In the genomic region with DNA sequence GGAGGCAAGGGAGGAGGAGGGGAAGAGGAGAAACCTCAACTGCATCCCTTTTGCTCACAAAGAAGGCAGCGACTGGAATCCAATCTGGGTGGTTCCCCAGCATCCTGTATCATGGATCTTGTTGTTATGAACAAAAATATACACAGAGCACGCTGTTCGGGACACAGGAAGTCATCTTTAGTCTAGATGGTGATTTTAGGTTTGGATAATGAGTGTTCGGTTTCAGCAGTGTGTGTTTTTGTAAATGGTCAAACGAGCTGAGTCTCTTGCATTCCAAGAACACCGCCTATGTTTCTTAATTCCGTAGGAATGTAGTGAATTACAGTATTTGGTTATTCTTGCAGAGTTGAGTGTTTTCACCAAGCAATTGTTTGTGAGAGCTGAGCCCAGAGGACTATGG, we compare ENCODE assay signal across 23 mouse cellular contexts. TPM values are rescaled to one million over a fixed set of nuclear protein-coding genes. Genes with fewer than 3 reads are reported as not detected.
DNase-seq lines count a peak whose midpoint lies in the region; ATAC-seq and TF ChIP-seq lines count a peak whose summit lies in the region.
"Had no signal": no experiment of that assay in that cellular context is flagged by ENCODE, and none has a peak within 500 bp of the region (broad histone marks: within the 10 kb centered on the region; RNA-seq: fewer than 3 reads in every experiment).

No protein-coding gene starts in this region.

- CTCF ChIA-PET in Patski (lab: Charles Lee), result interaction anchor here (2.5 kb wide), 1 partner anchor 17 kb away, joined by 8 read pairs; no protein-coding TSS in a partner anchor

- no peak overlapping the region for H3K9ac ChIP-seq in embryonic facial prominence, embryonic 15.5 days
- no peak overlapping the region for H3K9ac ChIP-seq in limb, embryonic 12.5 days (replicated peaks)
- H3K9ac ChIP-seq: forebrain, embryonic 15.5 days; heart, embryonic 15.5 days; hindbrain, embryonic 14.5 days had no signal

- in situ Hi-C loops in Patski (cut with MboI; ENCODE audit: low pct_unique_long_range_greater_than_20kb), result loop anchor here (10.0 kb wide), 1 partner anchor 484 kb away; no protein-coding TSS in a partner anchor

- H3K27ac ChIP-seq in embryonic facial prominence, embryonic 10.5 days (replicated peaks), result peak overlapping the region; percentile 67; the same call in 1 of the 2 replicates
- H3K27ac ChIP-seq in embryonic facial prominence, embryonic 15.5 days (replicated peaks), result peak overlapping the region; percentile 48
- 0 out of 2 replicates have a peak overlapping the region, but pooled peaks have one; percentile 7 for H3K27ac ChIP-seq in limb, embryonic 12.5 days
- H3K27ac ChIP-seq in thymus, adult 2 months (ENCODE audit: control insufficient read depth, insufficient read depth, low read length), result no peak overlapping the region
- H3K27ac ChIP-seq: forebrain, embryonic 15.5 days; heart, adult 2 months; heart, embryonic 15.5 days; hindbrain, embryonic 14.5 days had no signal

- no peaks in the 10 kb centered on the region for H3K9me3 ChIP-seq in embryonic facial prominence, embryonic 10.5 days
- H3K9me3 ChIP-seq in embryonic facial prominence, embryonic 15.5 days (replicated peaks), result no peaks in the 10 kb centered on the region
- peaks cover 7% of the 10 kb centered on the region; the same call in 1 of the 2 replicates for H3K9me3 ChIP-seq in limb, embryonic 12.5 days
- H3K9me3 ChIP-seq: forebrain, embryonic 15.5 days; heart, embryonic 15.5 days; hindbrain, embryonic 10.5 days had no signal

- WGBS in embryonic facial prominence, embryonic 10.5 days, result 66% methylated on average over 7 of the region's 7 CpGs
- WGBS in embryonic facial prominence, embryonic 15.5 days, result 29% methylated on average over 7 of the region's 7 CpGs
- WGBS in limb, embryonic 12.5 days, result 61% methylated on average over 7 of the region's 7 CpGs
- 86% methylated on average over 7 of the region's 7 CpGs for whole genome bisulfite sequencing in thymus, adult 2 months

- DNase-seq in Patski (ENCODE audit: low read depth, low spot score) (peak; percentile 53), adipocyte (ENCODE audit: low spot score) (no peak)
- DNase-seq in embryonic facial prominence, embryonic 10.5 days (ENCODE audit: low spot score), result no peak
- no peak for DNase-seq in thymus, adult 2 months
- no peak for DNase-seq in urinary bladder, postnatal 4 days (ENCODE audit: low spot score in 2 of 2)
- DNase-seq: adrenal gland, postnatal 10 days; cerebellum, adult 11 months; cerebellum, adult 8-10 months; cerebellum, postnatal 25 days; gastrocnemius, postnatal 10 days; heart, adult 2 months; heart, postnatal 14 days had no signal

- no peaks in the 10 kb centered on the region for H3K36me3 ChIP-seq in embryonic facial prominence, embryonic 10.5 days (replicated peaks)
- H3K36me3 ChIP-seq in embryonic facial prominence, embryonic 15.5 days, result no peaks in the 10 kb centered on the region
- no peaks in the 10 kb centered on the region for H3K36me3 ChIP-seq in limb, embryonic 12.5 days
- H3K36me3 ChIP-seq in thymus, adult 2 months (ENCODE audit: control insufficient read depth, insufficient read depth, low read length), result no peaks in the 10 kb centered on the region
- H3K36me3 ChIP-seq: forebrain, embryonic 15.5 days; heart, embryonic 15.5 days; hindbrain, embryonic 10.5 days had no signal

- peaks cover 32% of the 10 kb centered on the region for H3K4me1 ChIP-seq in embryonic facial prominence, embryonic 10.5 days
- peaks cover 22% of the 10 kb centered on the region for H3K4me1 ChIP-seq in embryonic facial prominence, embryonic 15.5 days
- H3K4me1 ChIP-seq in limb, embryonic 12.5 days (replicated peaks), result peaks cover 22% of the 10 kb centered on the region
- peaks cover 3% of the 10 kb centered on the region; the same call in 1 of the 2 replicates for H3K4me1 ChIP-seq in thymus, adult 2 months (replicated peaks; ENCODE audit: control insufficient read depth, insufficient read depth, low read length)
- H3K4me1 ChIP-seq: forebrain, embryonic 15.5 days; heart, embryonic 15.5 days had no signal

- no peak for TF ChIP-seq CTCF in Patski (IDR thresholded peaks at IDR 0.05)
- TF ChIP-seq CTCF in thymus, adult 2 months (IDR thresholded peaks at IDR 0.05; ENCODE audit: borderline replicate concordance, control insufficient read depth, extremely low read depth, insufficient read depth, low read length, poor library complexity), result no peak

- no peak overlapping the region for H3K4me2 ChIP-seq in embryonic facial prominence, embryonic 15.5 days (replicated peaks)
- H3K4me2 ChIP-seq in limb, embryonic 12.5 days, result no peak overlapping the region
- H3K4me2 ChIP-seq: forebrain, embryonic 15.5 days; heart, embryonic 11.5 days; heart, embryonic 15.5 days; hindbrain, embryonic 14.5 days had no signal

- no peaks in the 10 kb centered on the region for H3K27me3 ChIP-seq in Patski
- no peaks in the 10 kb centered on the region for H3K27me3 ChIP-seq in embryonic facial prominence, embryonic 10.5 days (replicated peaks; ENCODE audit: low read depth, poor library complexity, severe bottlenecking)
- no peaks in the 10 kb centered on the region for H3K27me3 ChIP-seq in embryonic facial prominence, embryonic 15.5 days
- H3K27me3 ChIP-seq in limb, embryonic 12.5 days, result no peaks in the 10 kb centered on the region
- no peaks in the 10 kb centered on the region for H3K27me3 ChIP-seq in thymus, adult 2 months (ENCODE audit: control insufficient read depth, insufficient read depth, low read length)
- H3K27me3 ChIP-seq: forebrain, embryonic 15.5 days; heart, embryonic 15.5 days had no signal

- POLR2A ChIA-PET in Patski (lab: Charles Lee), result interaction anchor here (1.0 kb wide), 1 partner anchor 63 kb away, joined by 3 read pairs; no protein-coding TSS in a partner anchor

- no peak overlapping the region for H3K4me3 ChIP-seq in embryonic facial prominence, embryonic 10.5 days
- H3K4me3 ChIP-seq in embryonic facial prominence, embryonic 15.5 days (replicated peaks), result no peak overlapping the region
- H3K4me3 ChIP-seq in limb, embryonic 12.5 days (replicated peaks), result no peak overlapping the region
- no peak overlapping the region for H3K4me3 ChIP-seq in thymus, adult 2 months (ENCODE audit: control insufficient read depth, insufficient read depth, low read length)
- H3K4me3 ChIP-seq: erythroblast, embryonic 14.5 days; forebrain, embryonic 15.5 days; heart, adult 2 months; heart, embryonic 15.5 days; hindbrain, embryonic 10.5 days had no signal

- no peak for TF ChIP-seq POLR2A in thymus, adult 2 months (IDR thresholded peaks at IDR 0.05; ENCODE audit: control insufficient read depth, extremely low read depth, insufficient read depth, low read length, poor library complexity)

- ATAC-seq in Patski, result peak; percentile 33
- ATAC-seq in embryonic facial prominence, embryonic 15.5 days (ENCODE audit: insufficient number of reproducible peaks, low FRiP score, low TSS enrichment, low read depth), result peak; percentile 52; the same call in 1 of the 2 replicates
- no peak for ATAC-seq in limb, embryonic 12.5 days (ENCODE audit: insufficient number of reproducible peaks, insufficient read depth, low FRiP score, low TSS enrichment, low read depth)
- ATAC-seq: forebrain, embryonic 15.5 days; intestine, embryonic 16.5 days had no signal

RNA-seq across cellular contexts. Expression of a gene that starts 33.1 kb away (rescaled TPM):
- polyA plus RNA-seq in Patski (2021), result not detected
- polyA plus RNA-seq in embryonic facial prominence, embryonic 10.5 days (2016; fragmentation: Nextera tagmentation; extraction: Ambion mirVana), result not detected in 2 replicates
- polyA plus RNA-seq in embryonic facial prominence, embryonic 15.5 days (2015; fragmentation: Nextera tagmentation; extraction: Ambion mirVana), result 0.24 TPM in 1 of 2 replicates, not detected in the other
- not detected in 2 replicates for polyA plus RNA-seq in limb, embryonic 12.5 days (2016; fragmentation: Nextera tagmentation; extraction: Ambion mirVana)
- polyA plus RNA-seq in thymus, adult 2 months (2012; rRNA removed), result 97.5 and 117 TPM in 2 replicates
- polyA plus RNA-seq: brain, embryonic 14.5 days; erythroblast, embryonic 14.5 days; forebrain, embryonic 11.5 days; hindbrain, embryonic 14.5 days had no signal

RNA-seq across cellular contexts. Expression of a gene that starts 56.0 kb away (rescaled TPM):
- 37.2 TPM for polyA plus RNA-seq in Patski (2021)
- polyA plus RNA-seq in embryonic facial prominence, embryonic 10.5 days (2016; fragmentation: Nextera tagmentation; extraction: Ambion mirVana), result 52.1 and 59.2 TPM in 2 replicates
- polyA plus RNA-seq in embryonic facial prominence, embryonic 15.5 days (2015; fragmentation: Nextera tagmentation; extraction: Ambion mirVana), result 76.1 and 77.2 TPM in 2 replicates
- 95.2 and 104 TPM in 2 replicates for polyA plus RNA-seq in limb, embryonic 12.5 days (2016; fragmentation: Nextera tagmentation; extraction: Ambion mirVana)
- polyA plus RNA-seq in thymus, adult 2 months (2012; rRNA removed), result 8.6 and 9.7 TPM in 2 replicates

Comparison
In these comparisons a context has a peak if more than half of its experiments do, and no peak if none do; other contexts are left out.
1. RNA of a gene that starts 33.1 kb away (polyA plus RNA-seq): 97.5 to 117 TPM in thymus, adult 2 months; 0.24 TPM in embryonic facial prominence, embryonic 15.5 days, not detected in embryonic facial prominence, embryonic 10.5 days, not detected in Patski (single experiment) and not detected in limb, embryonic 12.5 days; every median in the first group is over 10 times any median in the second.